Mouse (Mus musculus): ENCODE data around the gene Cox15.

DNA sequence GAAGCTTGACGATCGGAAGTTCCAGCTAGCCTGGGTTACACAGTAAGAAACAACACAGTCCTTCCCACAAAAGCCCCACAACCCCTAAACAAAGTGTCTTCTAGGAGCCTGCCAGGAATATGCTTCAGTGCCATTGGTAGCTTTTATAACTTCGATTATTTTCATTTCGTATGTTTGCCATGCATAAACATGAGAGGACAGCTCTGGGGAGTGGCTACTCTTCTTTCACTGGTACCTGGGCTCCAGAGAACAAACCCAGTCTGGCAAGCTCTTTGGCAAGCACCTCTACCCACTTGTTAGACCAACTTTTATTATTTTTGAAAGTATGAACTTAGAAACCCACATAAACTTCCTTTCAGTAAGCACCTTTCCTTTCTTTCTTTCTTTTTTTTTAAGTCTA, 23.8 kb upstream of the Cox15 start:
- TF ChIP-seq CTCF (IDR thresholded peaks at IDR 0.05; ENCODE audit: borderline replicate concordance, insufficient read depth, low read depth, low read length) (no peak), POLR2A (IDR thresholded peaks at IDR 0.05; ENCODE audit: borderline replicate concordance, insufficient read depth, low read length) (no peak)
